Mouse (Mus musculus) neural tube, embryonic 13.5 days (tissue): ENCODE data around the gene Hlx. TPM values are rescaled to one million over a fixed set of nuclear protein-coding genes. Genes with fewer than 3 reads are reported as not detected.
A peak's percentile ranks its signal among the peaks of the same experiment; 100 is the strongest.

ENCODE experiments used
- ATAC-seq: fragments of 200-750 bp; cut with Nextera tagmentation; 2 replicates; pipeline ENCODE4 v1.8.0; 2017; ENCODE audit warnings: low read depth, mild to moderate bottlenecking, moderate TSS enrichment, moderate library complexity
- H3K27ac ChIP-seq: fragments of 300-500 bp; sonication (generic); replicated peaks from 2 replicates; pipeline ENCODE4 v1.5.1; 2015; ENCODE audit warnings: moderate library complexity, mild to moderate bottlenecking, inconsistent platforms
- H3K27me3 ChIP-seq: fragments of 300-500 bp; sonication (generic); 2 replicates; pipeline ENCODE4 v1.6.1; 2015; ENCODE audit warnings: mild to moderate bottlenecking, inconsistent platforms
- H3K36me3 ChIP-seq: fragments of 300-500 bp; sonication (generic); 2 replicates; pipeline ENCODE4 v1.6.1; 2015; ENCODE audit warnings: mild to moderate bottlenecking, inconsistent platforms
- H3K4me1 ChIP-seq: fragments of 300-500 bp; sonication (generic); replicated peaks from 2 replicates; pipeline ENCODE4 v1.6.1; 2015; ENCODE audit warnings: inconsistent platforms
- H3K4me2 ChIP-seq: fragments of 300-500 bp; sonication (generic); 2 replicates; pipeline ENCODE4 v1.6.1; 2015; ENCODE audit warnings: inconsistent platforms, mild to moderate bottlenecking, moderate library complexity
- H3K4me3 ChIP-seq: fragments of 300-500 bp; sonication (generic); 2 replicates; pipeline ENCODE4 v1.5.1; 2015; ENCODE audit warnings: mild to moderate bottlenecking, inconsistent platforms
- H3K9ac ChIP-seq: fragments of 300-500 bp; sonication (generic); 2 replicates; pipeline ENCODE4 v1.6.1; 2015; ENCODE audit warnings: moderate library complexity, mild to moderate bottlenecking, inconsistent platforms
- H3K9me3 ChIP-seq: fragments of 300-500 bp; sonication (generic); 2 replicates; pipeline ENCODE4 v1.6.1; 2016; ENCODE audit warnings: inconsistent platforms
- WGBS: fragments of 180-500 bp; shearing (Covaris S2); methylation state at CpG from one replicate; pipeline ENCODE4 v1.1.7; 2015; 5-methylcytosine and 5-hydroxymethylcytosine counted together
- polyA plus RNA-seq: library from polyadenylated mRNA; unstranded; fragments of >200 nt; fragmentation: Nextera tagmentation; extraction: Ambion mirVana; gene quantifications from 2 replicates; pipeline ENCODE4 v1.2.1, GENCODE M21; 2015

The Hlx gene
- polyA plus RNA-seq, 1 experiment from 2014 or later, result 4.1 TPM

DNA sequence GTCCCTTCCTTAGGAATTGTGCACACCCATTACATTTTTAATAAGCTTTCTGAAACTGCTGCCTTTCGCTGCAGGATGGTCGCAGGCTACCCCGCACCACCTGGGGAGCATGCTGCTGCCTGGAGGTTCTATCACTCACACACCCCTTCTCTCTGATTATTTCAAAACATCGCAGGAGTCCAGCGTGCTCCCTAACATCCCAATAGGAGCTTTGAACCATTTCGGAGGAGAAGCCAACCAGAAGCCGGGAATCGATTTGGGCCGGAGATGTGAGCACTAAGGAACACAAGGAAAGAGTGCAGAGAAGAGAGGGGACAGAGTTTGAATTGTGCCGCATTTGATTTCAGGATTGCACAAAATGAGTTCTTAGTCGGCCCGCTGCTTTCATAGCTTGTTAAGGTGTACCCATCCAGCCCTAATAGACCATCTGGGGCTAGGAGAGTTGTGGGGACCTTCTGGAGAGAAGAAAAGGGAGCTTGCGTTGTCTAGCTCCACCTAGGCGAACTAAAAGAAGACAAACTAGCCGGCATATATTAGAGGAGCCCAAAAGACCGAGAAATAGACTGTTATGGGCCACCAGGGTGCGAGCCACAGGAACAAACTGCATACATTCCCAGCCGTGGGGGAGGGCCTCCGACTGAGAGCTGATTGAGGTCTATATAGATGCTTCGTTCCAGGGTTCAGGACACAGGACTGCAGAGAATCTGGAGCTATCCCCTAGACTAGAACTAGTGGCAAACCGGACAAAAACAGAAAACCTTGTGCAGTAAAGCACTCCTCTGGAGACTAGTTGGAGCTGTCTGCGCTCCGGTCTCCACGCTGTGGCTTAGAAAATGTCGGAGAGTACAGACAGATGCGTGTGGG, 12.0 kb downstream of the Hlx start:
- WGBS, result under 1% methylated on average over 26 of the region's 26 CpGs
- ATAC-seq, result no peak
- H3K27ac ChIP-seq, result no peak overlapping the region

DNA sequence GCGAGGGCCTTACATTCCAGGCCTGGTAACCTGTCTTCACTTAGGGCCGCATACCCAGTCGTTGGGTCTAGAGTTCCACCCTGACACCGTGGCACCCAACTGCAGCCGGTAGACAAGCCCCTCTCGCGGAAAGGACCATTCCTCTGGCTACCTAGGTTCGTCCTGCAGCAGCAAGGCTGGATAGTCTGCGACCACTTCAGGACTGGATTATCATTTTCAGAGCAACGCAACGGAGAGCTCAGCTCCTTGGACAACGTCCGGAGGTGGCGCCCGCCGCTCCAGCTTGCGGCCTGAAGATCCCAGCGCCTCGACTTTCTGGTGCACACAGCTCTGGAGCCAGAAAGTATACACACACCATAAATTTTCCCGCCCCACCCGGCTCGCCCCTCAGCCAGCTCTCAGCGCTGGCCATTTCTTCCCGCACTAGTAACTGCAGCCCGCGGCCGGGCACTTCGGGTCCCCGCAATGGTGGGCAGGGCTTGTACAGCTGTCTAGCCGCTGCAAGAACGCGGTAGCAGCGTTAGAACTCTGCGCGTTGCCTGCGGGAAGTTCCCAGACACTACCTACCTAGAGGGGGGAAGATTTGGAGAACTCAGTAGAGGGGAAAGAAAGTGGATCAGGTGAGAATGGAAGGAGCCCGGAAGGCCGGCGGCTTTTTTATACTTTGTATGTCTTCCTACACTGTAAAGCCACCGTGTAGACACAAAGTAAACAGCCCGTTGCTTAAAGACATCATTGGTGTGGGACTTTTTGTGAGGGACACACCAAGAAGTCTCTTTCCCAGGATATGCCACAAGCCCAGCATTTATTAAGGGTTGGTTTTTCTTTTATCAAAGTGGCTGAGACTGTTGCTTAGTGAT, 13.9 kb downstream of the Hlx start:
- no peaks in the 10 kb centered on the region for H3K36me3 ChIP-seq
- ATAC-seq, result no peak
- H3K4me2 ChIP-seq, result peak overlapping the region; percentile 28; the same call in 1 of the 2 replicates
- no peak overlapping the region; the same call in 1 of the 2 replicates for H3K4me3 ChIP-seq
- WGBS, result under 1% methylated on average over 41 of the region's 41 CpGs
- no peak overlapping the region for H3K9ac ChIP-seq
- H3K27ac ChIP-seq, result no peak overlapping the region
- H3K4me1 ChIP-seq, result 0 out of 2 replicates have a peak, but pooled peaks cover 6% of the 10 kb centered on the region
- H3K9me3 ChIP-seq, result no peaks in the 10 kb centered on the region
- peaks cover 100% of the 10 kb centered on the region for H3K27me3 ChIP-seq

More for the DNA sequence above, 12.0 kb downstream of the Hlx start:
- Histone ChIP-seq H3K4me1 (0 out of 2 replicates have a peak, but pooled peaks cover 6% of the 10 kb centered on the region), H3K27me3 (peaks cover 100% of the 10 kb centered on the region), H3K4me2 (no peak overlapping the region), H3K9ac (no peak overlapping the region), H3K4me3 (no peak overlapping the region), H3K36me3 (no peaks in the 10 kb centered on the region), H3K9me3 (no peaks in the 10 kb centered on the region)

DNA sequence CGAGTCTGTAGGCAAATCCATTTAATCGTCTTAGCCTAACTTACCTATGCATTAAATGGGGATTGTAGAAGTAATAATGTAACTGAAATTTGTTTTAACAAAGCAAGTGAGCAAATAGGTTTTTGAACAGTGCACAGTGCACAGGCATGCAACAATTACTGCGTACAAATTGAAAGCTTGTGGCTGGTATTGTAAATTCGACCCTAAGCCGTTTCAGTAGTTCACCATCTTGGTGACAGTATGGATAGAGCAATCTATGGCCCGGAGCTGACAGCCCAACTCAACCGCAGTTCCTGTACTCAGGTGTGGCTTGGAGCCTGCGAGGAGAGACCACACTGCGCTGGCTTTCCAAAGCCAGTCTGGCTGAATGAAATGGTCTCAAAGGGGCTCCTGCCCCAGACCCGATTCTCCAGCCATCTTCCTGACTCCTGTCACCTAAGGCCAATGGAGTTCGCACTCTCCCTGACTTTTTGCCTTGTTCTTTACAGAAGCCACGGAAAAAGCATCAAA, 14.7 kb downstream of the Hlx start:
- Histone ChIP-seq H3K36me3 (no peaks in the 10 kb centered on the region), H3K9ac (no peak overlapping the region), H3K27ac (no peak overlapping the region), H3K4me3 (no peak overlapping the region), H3K9me3 (no peaks in the 10 kb centered on the region), H3K4me1 (0 out of 2 replicates have a peak, but pooled peaks cover 6% of the 10 kb centered on the region), H3K27me3 (peaks cover 100% of the 10 kb centered on the region), H3K4me2 (no peak overlapping the region)
- WGBS, result 1% methylated on average over 12 of the region's 12 CpGs
- no peak for ATAC-seq

GRCm38 (mm10) chr1:184717016-184717568, 15.3 kb downstream of the Hlx start:
- Histone ChIP-seq H3K4me1 (0 out of 2 replicates have a peak, but pooled peaks cover 6% of the 10 kb centered on the region), H3K9ac (no peak overlapping the region), H3K36me3 (no peaks in the 10 kb centered on the region), H3K27ac (no peak overlapping the region), H3K4me3 (no peak overlapping the region), H3K27me3 (peaks cover 100% of the 10 kb centered on the region), H3K4me2 (no peak overlapping the region), H3K9me3 (no peaks in the 10 kb centered on the region)
- no peak for ATAC-seq
- under 1% methylated on average over 18 of the region's 18 CpGs for WGBS

DNA sequence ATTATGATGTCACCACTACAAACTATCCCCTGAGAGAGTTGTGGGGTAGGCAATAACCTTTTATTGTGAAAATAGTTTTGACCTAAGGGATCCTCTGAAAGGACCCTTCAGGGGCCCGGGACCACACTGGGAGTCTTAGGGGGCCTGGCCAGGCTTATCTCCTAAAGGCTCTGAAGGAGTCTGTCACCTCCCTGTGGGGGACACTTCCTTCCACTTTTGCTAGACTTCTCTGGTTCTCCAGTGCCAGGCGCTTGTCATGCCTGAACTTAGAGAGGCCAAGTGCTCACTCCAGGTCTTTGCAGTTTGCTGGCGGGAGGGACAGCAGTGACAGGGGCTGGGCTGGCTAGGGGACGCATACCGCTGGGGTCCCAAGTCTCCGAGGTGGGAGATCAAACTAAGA, 16.3 kb downstream of the Hlx start:
- no peak overlapping the region for H3K4me2 ChIP-seq
- peaks cover 100% of the 10 kb centered on the region for H3K27me3 ChIP-seq
- H3K4me3 ChIP-seq, result no peak overlapping the region
- no peak for ATAC-seq
- H3K36me3 ChIP-seq, result no peaks in the 10 kb centered on the region
- H3K9ac ChIP-seq, result no peak overlapping the region
- WGBS, result 0% methylated on average over 6 of the region's 6 CpGs
- H3K9me3 ChIP-seq, result no peaks in the 10 kb centered on the region
- H3K4me1 ChIP-seq, result 0 out of 2 replicates have a peak, but pooled peaks cover 6% of the 10 kb centered on the region
- no peak overlapping the region for H3K27ac ChIP-seq

GRCm38 (mm10) chr1:184715693-184716092, 16.7 kb downstream of the Hlx start:
- no peaks in the 10 kb centered on the region for H3K36me3 ChIP-seq
- no peak overlapping the region for H3K9ac ChIP-seq
- H3K27me3 ChIP-seq, result peaks cover 100% of the 10 kb centered on the region
- no peaks in the 10 kb centered on the region for H3K9me3 ChIP-seq
- 18% methylated on average over 6 of the region's 6 CpGs for WGBS
- H3K4me2 ChIP-seq, result no peak overlapping the region
- H3K4me1 ChIP-seq, result 0 out of 2 replicates have a peak, but pooled peaks cover 6% of the 10 kb centered on the region
- H3K4me3 ChIP-seq, result no peak overlapping the region
- no peak overlapping the region for H3K27ac ChIP-seq
- no peak for ATAC-seq

DNA sequence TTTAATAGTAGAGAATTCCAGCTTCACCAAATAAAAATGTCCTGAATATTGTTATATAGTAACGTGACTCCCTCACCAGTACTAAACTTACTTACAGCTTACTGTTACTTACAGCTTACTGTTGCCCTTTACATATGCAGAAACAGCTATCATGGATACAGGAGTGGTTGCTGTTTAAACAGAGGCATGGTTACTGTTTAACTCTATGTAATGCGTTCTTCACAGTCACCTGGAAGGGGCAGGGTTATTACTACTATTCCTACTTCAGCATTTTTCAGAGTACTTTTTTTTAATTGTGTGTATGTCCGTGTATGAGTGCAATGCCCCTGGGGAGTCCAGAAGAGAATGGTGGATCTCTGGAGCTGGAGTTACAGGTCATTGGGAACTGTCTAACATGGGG, 17.9 kb downstream of the Hlx start:
- WGBS, result 30% methylated on average over 3 of the region's 3 CpGs
- H3K27ac ChIP-seq, result no peak overlapping the region
- no peaks in the 10 kb centered on the region for H3K36me3 ChIP-seq
- no peak overlapping the region for H3K4me3 ChIP-seq
- 0 out of 2 replicates have a peak, but pooled peaks cover 6% of the 10 kb centered on the region for H3K4me1 ChIP-seq
- H3K9me3 ChIP-seq, result no peaks in the 10 kb centered on the region
- peaks cover 100% of the 10 kb centered on the region for H3K27me3 ChIP-seq
- H3K4me2 ChIP-seq, result no peak overlapping the region
- ATAC-seq, result no peak
- no peak overlapping the region for H3K9ac ChIP-seq

DNA sequence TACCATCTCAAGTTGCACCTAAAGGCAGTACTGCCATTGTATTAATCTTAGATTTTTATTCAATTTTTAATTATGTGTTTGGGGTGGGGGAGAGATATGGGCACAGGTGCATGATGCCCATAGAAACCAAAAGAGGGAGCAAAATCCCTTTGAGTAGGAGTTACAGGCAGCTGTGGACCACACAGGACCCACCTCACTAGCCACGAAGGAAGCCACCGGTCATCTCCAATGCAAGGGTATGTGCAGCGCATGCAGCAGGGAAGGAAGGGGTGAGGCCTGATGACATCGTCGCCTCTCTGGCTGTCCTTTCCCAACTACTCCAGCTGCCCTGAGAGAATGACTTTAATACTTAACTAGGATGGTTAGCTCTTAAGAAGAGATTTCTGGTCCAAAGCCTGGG, 18.7 kb downstream of the Hlx start:
- Histone ChIP-seq H3K27me3 (peaks cover 100% of the 10 kb centered on the region), H3K4me2 (no peak overlapping the region), H3K36me3 (no peaks in the 10 kb centered on the region), H3K9me3 (no peaks in the 10 kb centered on the region), H3K27ac (no peak overlapping the region), H3K4me3 (no peak overlapping the region), H3K9ac (no peak overlapping the region), H3K4me1 (peaks cover 10% of the 10 kb centered on the region; the same call in 1 of the 2 replicates)
- 65% methylated on average over 5 of the region's 5 CpGs for WGBS
- ATAC-seq, result no peak

DNA sequence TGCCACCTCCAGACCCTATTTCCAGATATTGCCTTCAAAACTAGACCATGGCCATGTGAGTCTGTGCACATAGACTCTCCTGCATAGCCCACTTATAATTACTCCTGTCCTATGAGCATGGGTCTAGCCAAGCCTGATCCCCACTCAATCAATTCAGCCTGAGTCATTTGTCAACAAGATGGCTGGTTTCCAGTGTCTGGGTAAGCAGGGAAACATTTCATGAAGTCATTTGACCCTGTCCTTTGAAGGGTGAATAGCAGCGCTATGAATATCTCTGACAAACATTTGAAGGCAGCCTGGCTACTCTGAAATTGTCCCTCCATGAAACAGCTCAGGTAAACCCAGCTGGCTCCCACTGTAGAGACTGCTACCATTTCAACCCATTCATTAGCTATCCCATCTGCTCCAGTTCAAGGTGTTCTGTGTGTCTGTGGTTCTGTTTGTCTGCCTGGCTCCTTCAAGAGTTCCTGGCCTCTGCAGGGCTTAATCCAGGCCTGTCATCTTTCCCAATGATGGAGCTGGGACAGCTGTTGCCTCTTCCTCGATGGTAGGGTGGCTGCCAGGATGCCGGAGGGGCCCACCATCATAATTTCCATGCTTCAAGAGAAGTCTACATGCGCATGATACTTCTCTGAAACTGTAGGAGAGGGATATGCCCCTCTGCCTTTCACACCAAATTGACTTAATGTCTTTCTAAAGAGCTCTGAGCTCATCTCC, 24.7 kb downstream of the Hlx start:
- Histone ChIP-seq H3K9ac (no peak overlapping the region), H3K9me3 (no peaks in the 10 kb centered on the region), H3K4me2 (no peak overlapping the region), H3K4me1 (peaks cover 18% of the 10 kb centered on the region), H3K27ac (no peak overlapping the region), H3K36me3 (no peaks in the 10 kb centered on the region), H3K4me3 (no peak overlapping the region), H3K27me3 (peaks cover 58% of the 10 kb centered on the region)
- WGBS, result 57% methylated on average over 4 of the region's 4 CpGs
- no peak for ATAC-seq

GRCm38 (mm10) chr1:184704901-184705300, 27.5 kb downstream of the Hlx start:
- no peak for ATAC-seq
- no peak overlapping the region for H3K4me2 ChIP-seq
- no peaks in the 10 kb centered on the region for H3K36me3 ChIP-seq
- H3K27me3 ChIP-seq, result peaks cover 35% of the 10 kb centered on the region
- no peaks in the 10 kb centered on the region for H3K9me3 ChIP-seq
- H3K4me1 ChIP-seq, result peaks cover 18% of the 10 kb centered on the region
- no peak overlapping the region for H3K27ac ChIP-seq
- no peak overlapping the region for H3K9ac ChIP-seq
- no peak overlapping the region for H3K4me3 ChIP-seq
- WGBS, result 44% methylated on average over 3 of the region's 3 CpGs

GRCm38 (mm10) chr1:184699295-184699694, 33.1 kb downstream of the Hlx start:
- ATAC-seq, result no peak
- Histone ChIP-seq H3K4me2 (no peak overlapping the region), H3K36me3 (no peaks in the 10 kb centered on the region), H3K9ac (no peak overlapping the region), H3K4me1 (no peaks in the 10 kb centered on the region), H3K9me3 (peaks cover 6% of the 10 kb centered on the region; the same call in 1 of the 2 replicates), H3K27ac (no peak overlapping the region), H3K4me3 (no peak overlapping the region), H3K27me3 (0 out of 2 replicates have a peak, but pooled peaks cover 5% of the 10 kb centered on the region)
- 96% methylated on average over 1 of the region's 1 CpGs for WGBS
